Mouse (Mus musculus) colon, adult 2 months (tissue): ENCODE results near the gene Grip1. TPM values are rescaled to one million over a fixed set of nuclear protein-coding genes. Genes with fewer than 3 reads are reported as not detected.

Experiments used
- polyA plus RNA-seq: library from polyadenylated mRNA; depleted of rRNA; stranded (reverse); fragments of >200 nt; gene quantifications from 2 replicates; pipeline ENCODE4 v1.2.3, GENCODE M21; 2012; rRNA removed

Gene Grip1
- polyA plus RNA-seq = 0.27 and 0.47 TPM in 2 replicates

GRCm38 (mm10) chr10:119453431-119454105, at the start of gene Grip1:
Grip1 (plus strand) TSS chr10:119453830.

GRCm38 (mm10) chr10:120112507-120113396, 659.1 kb downstream of the Grip1 start, which contains the start of gene Helb:
Helb (minus strand) TSS chr10:120112987.

Other genes with a start within 250 kb of the Grip1 start
- 16.0 and 17.6 TPM in 2 replicates for gene Cand1, start 213.8 kb upstream of the Grip1 start, polyA plus RNA-seq